15 mouse cellular contexts compared by ENCODE assay signal in the genomic region with DNA sequence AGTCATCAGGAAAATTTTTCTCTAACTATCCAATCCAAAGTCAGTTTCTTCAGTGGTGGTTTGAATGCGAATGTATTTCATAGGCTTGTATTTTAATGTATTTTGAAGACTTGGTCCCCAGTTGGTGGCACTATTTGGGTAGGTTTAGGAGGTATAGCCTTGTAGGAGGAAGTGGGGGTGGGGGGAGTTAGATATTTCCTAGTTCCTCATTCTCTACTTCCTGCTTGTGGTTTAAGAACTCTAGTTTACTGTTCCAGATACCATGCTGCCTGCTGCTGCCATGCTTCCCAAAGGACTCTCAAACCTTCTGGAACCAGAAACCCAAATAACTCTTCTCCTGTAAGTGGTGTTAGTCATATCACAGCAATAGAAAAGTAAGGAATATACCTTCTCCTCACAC. TPM values are rescaled to one million over a fixed set of nuclear protein-coding genes. Genes with fewer than 3 reads are reported as not detected.
DNase-seq lines count a peak whose midpoint lies in the region; ATAC-seq and TF ChIP-seq lines count a peak whose summit lies in the region.
"Had no signal": no experiment of that assay in that cellular context is flagged by ENCODE, and none has a peak within 500 bp of the region (broad histone marks: within the 10 kb centered on the region; RNA-seq: fewer than 3 reads in every experiment).

No protein-coding gene starts in this region.

- no peak overlapping the region for H3K4me3 ChIP-seq in G1E (ENCODE audit: low read depth, low read length)
- H3K4me3 ChIP-seq: embryonic facial prominence, embryonic 15.5 days; forebrain, embryonic 15.5 days; heart, embryonic 13.5 days; midbrain, embryonic 12.5 days had no signal

- TF ChIP-seq CTCF in G1E (IDR thresholded peaks at IDR 0.05; ENCODE audit: low read depth, low read length): no peak

- H3K36me3 ChIP-seq in G1E (replicated peaks): peaks cover 53% of the 10 kb centered on the region
- H3K36me3 ChIP-seq: forebrain, embryonic 15.5 days; midbrain, embryonic 12.5 days had no signal

- DNase-seq in heart, adult 9 months (ENCODE audit: low spot score in 2 of 2): peak; percentile 25 to 28
- no peak for DNase-seq in heart, postnatal 10 days
- DNase-seq in 416B (ENCODE audit: low read depth): peak; percentile 78
- peak; percentile 18 for DNase-seq in G1E (ENCODE audit: low spot score)
- peak; percentile 68 for DNase-seq in induced T-regulatory cell, adult 2 months (ENCODE audit: low read depth)
- DNase-seq in kidney, postnatal 25 days: no peak
- DNase-seq in cerebellum, postnatal 14 days: no peak
- DNase-seq in c-Kit-positive CD71-positive TER-119-positive erythroid progenitor cells, embryonic 14.5 days (ENCODE audit: low spot score): no peak
- DNase-seq: adrenal gland, postnatal 14 days; cerebellum, postnatal 36 days; kidney, adult 8-10 months had no signal

- intact Hi-C loops in heart, postnatal 10 days (cut with DNase I): no loop called here

- H3K9me3 ChIP-seq in G1E (replicated peaks): no peaks in the 10 kb centered on the region
- H3K9me3 ChIP-seq: embryonic facial prominence, embryonic 15.5 days; forebrain, embryonic 15.5 days; heart, embryonic 13.5 days; midbrain, embryonic 12.5 days had no signal

- peaks cover 49% of the 10 kb centered on the region for H3K4me1 ChIP-seq in G1E (ENCODE audit: insufficient read depth, low read depth, low read length)
- H3K4me1 ChIP-seq: midbrain, embryonic 12.5 days had no signal

- H3K27me3 ChIP-seq in G1E (ENCODE audit: insufficient read depth, low read length): no peaks in the 10 kb centered on the region
- H3K27me3 ChIP-seq: embryonic facial prominence, embryonic 15.5 days; forebrain, embryonic 15.5 days; heart, embryonic 13.5 days; midbrain, embryonic 12.5 days had no signal

- peak; percentile 22; the same call in 1 of the 2 replicates for ATAC-seq in G1E (ENCODE audit: extremely low read depth, insufficient number of reproducible peaks, low FRiP score, poor library complexity, severe bottlenecking)
- ATAC-seq: forebrain, embryonic 15.5 days had no signal

RNA-seq across cellular contexts. Expression of a gene that starts 11.7 kb away (rescaled TPM):
- total RNA-seq in heart, postnatal 10 days (2021): 100 to 1,000 TPM; 245 to 270 TPM
- total RNA-seq in G1E (2014; fragmentation: Nextera tagmentation): 398 and 443 TPM in 2 replicates
- 557 and 569 TPM in 2 replicates for total RNA-seq in G1E (2017)
- 16.3 and 21.0 TPM in 2 replicates for polyA plus RNA-seq in G1E (2012)

Comparison
In these comparisons a context has a peak if more than half of its experiments do, and no peak if none do; other contexts are left out.
1. DNase-seq: peak in heart, adult 9 months (2 of 2), 416B (single experiment), G1E (single experiment) and induced T-regulatory cell, adult 2 months (single experiment); none in heart, postnatal 10 days (0 of 2), kidney, postnatal 25 days (0 of 2), cerebellum, postnatal 14 days (0 of 2) and c-Kit-positive CD71-positive TER-119-positive erythroid progenitor cells, embryonic 14.5 days (single experiment).